Mouse (Mus musculus) stomach, postnatal 0 days (tissue): Measurements from ENCODE around the gene 4922502D21Rik.

Experiments used
- CTCF ChIP-seq: IDR thresholded peaks from 2 replicates; pipeline ENCODE4 v1.5.1; 2016; ENCODE audit warnings: antibody characterized with exemption, low read depth, mild to moderate bottlenecking, moderate library complexity
- EP300 ChIP-seq: optimal IDR thresholded peaks from 2 replicates; pipeline ENCODE3; 2016; ENCODE audit warnings: antibody characterized with exemption

DNA sequence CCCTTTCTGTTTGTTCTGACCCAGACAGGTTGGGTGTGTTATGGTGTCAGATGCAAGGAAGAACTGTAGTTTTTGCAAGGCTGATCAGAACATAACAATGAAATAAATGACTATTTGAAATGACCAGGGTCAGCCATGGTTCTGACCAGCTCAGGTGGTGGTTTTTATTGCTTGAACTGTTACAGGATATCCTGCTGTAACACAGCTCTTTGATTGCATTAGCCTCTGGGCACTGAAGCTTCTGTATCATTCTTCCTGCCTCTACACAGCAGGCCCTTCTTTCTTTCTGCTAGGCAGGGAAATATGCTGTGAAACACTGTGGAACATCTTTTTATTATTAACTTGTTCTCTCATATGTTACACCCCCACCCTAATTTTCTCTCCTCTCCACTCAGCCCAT lies 24.8 kb upstream of the 4922502D21Rik start:
- TF ChIP-seq CTCF: no peak
- no peak for TF ChIP-seq EP300
